Mouse (Mus musculus) adrenal gland, adult (tissue): Measurements from ENCODE around the gene Cldn7.

Experiments used
- DNase-seq, 2 experiments: peaks; one replicate each; pipeline ENCODE4 v3.0.0; 2022 to 2023; ENCODE audit warnings: low spot score in 1 of 2; ENCODE audit not compliant: inconsistent age in 2 of 2

Cldn7 gene

DNA sequence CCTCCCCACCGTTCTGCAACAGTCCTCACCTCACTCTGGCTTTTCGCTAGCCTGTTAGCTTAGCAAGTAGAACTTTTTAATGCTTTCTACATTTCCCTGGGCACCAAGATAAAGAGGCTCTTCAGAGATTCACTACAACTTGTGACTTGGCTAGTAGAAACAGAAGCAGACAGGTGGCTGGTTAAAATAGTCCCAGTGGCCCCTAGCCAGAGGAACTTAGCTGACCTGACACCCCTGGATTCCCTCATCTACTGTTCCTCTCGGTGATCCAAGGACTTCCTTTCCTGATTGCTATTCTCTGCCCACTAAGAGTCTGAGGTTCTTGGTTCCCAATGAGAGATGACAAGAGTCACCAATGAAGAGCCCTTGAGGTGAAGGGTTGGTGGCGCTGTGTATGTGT lies 18.8 kb downstream of the Cldn7 start:
- no peak for DNase-seq

DNA sequence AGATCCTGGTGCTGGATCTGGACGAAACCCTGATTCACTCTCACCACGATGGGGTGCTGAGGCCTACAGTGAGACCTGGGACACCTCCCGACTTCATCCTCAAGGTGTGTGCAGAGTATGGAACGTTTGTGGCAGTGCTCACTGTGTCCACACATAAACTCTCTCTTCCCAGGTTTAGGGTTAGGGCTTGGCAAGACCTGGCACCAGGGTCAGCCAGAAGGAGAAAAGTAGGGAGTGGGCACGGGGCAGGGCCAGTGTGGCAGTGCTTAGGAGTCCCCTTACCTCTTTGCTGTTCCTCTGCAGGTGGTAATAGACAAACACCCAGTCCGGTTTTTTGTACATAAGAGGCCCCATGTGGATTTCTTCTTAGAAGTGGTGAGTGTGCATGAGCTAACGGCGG lies 19.9 kb downstream of the Cldn7 start:
- DNase-seq, result no peak

DNA sequence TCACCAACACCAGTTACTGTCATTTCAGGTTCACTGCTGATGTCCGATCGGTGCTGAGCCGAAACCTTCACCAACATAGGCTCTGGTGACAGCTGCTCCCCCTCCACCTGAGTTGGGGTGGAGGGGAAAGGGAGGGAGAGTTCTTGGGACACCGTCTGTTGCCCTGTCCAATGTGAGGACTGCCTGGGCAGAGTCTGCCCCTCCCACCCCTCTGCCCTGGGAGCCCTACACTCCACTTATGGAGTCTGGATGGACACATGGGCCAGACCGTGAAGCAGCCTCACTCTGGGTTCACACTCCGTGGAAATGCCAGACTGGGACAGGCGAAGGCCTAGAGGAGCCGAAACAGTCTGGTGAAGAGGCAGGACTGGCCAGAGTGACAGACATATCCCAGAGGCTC lies 25.4 kb downstream of the Cldn7 start:
- peak in 1 of 2 experiments; percentile 54 for DNase-seq

DNA sequence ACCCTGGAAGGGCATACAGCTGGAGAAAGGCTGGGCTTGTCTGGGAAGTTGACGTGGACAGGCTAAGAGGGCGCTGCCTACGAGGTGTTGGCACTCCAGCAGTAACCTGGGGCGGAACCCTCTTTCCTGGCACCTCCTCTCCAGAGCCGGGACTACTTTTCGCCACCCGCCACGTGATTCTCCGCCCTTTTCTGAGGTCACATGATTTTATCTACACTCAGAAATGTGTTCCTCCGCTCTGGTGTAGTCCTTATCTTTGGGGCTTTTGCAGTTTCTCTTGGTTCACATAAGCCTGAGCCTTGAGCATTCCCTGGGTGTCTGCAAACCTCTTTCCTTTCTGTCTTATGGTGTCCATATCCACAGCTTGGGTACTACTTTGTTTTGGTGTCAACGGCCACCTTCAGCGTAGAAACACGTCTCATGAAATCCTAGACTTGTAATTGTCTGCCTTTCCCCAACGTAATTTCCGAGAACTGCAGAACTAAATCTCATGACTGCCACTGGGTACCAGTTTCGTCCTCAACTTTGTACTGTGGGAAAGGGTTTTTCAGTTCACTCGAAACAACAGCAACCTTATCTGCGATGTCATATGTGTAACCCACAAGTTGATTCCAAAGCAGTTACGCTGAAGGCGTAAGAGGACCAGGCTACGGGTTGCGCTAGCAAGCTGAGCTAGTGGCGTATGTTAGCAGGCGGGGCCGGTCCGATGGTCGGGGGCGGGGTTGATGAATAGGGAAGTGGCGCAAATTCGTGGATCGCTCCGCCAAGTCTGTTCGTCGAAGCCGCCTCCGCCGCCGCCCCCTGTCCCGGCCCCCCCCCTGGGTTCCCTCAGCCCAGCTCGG lies 26.5 kb downstream of the Cldn7 start, which contains the start of gene Gabarap:
Gene Gabarap (plus strand): TSS at position 294 of the 842 bp plus-strand sequence.
- peak; percentile 96 to 99 for DNase-seq

DNA sequence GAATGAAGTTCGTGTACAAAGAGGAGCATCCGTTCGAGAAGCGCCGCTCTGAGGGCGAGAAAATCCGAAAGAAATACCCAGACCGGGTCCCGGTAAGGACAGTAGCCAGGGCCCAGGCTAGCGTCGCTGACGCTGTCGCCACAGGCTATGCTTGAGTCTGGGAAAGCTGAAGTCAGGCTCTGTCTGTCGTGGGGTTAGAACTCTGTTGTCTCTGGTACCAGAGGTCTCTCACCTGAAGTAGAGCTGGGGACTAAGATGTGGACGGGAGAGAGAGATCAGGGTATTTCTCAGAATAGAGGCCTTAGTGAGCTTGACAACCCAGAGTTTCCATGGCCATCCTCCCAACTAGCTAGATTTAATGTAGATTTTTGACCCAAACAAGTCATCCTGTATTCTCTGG lies 27.1 kb downstream of the Cldn7 start:
- no peak for DNase-seq

DNA sequence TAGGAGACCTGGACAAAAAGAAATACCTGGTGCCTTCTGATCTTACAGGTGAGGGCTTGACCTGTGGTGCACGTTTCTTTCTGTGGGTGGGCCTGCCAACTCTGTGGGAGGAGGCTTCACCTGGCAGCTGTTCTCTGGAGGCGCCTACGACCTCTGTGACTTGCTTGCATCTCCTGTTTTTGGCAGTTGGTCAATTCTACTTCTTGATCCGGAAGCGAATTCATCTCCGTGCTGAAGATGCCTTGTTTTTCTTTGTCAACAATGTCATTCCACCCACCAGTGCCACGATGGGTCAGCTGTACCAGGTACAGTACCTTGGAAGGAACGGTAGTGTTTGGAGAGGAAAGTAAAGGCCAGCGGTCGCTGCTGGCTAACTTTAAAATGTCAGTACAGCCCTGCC lies 27.8 kb downstream of the Cldn7 start:
- DNase-seq, result peak in 1 of 2 experiments; percentile 73

DNA sequence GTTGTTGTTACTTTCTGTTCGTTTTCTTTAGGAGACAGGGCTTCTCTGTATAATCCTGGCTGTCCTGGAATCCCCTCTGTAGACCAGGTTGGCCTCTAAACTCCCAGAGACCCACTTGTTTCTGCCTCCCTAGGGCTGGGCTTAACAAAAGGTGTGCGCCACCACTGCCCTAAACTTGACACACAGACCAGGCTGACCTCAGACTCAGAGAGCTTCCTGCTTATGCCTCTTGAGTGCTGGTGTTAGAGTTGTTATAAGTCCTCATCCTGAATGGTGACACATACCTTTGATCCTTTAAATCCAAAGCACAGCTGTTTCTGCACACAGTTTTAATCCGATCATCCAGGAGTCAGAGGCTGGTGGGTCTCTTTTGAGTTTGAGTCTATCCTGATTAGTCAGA lies 28.4 kb downstream of the Cldn7 start:
- DNase-seq, result no peak

DNA sequence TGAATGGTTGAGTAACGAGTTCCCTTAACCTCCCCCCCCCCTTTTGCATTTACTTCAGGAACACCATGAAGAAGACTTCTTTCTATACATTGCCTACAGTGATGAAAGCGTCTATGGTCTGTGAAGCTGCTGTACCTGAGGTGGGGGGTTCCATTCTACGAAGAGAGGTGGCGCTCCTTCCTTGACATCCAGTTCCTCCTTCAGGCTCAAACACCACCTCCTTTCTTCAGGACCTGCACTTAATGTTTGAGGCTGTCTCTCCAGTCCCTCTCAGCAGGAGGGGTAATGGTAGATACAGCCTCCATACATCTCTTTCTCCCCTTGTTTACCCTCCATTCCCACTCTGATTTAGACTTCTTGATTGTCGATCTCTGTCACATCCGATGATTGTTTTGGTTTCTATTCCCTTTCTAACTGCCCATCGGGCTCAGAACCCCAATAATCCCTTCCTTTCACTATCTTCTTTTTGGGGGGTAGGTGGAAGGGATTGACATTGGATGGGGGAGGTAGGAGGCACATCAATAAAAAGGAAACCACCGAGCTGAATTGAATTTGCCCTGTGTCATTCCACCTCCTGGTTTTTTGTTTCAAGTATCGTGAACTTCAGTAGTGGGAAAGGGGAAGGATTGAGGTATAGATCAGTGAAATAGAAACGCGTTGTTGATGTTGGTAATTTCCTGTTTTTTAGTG lies 30.0 kb downstream of the Cldn7 start:
- DNase-seq, result peak in 1 of 2 experiments; percentile 54

DNA sequence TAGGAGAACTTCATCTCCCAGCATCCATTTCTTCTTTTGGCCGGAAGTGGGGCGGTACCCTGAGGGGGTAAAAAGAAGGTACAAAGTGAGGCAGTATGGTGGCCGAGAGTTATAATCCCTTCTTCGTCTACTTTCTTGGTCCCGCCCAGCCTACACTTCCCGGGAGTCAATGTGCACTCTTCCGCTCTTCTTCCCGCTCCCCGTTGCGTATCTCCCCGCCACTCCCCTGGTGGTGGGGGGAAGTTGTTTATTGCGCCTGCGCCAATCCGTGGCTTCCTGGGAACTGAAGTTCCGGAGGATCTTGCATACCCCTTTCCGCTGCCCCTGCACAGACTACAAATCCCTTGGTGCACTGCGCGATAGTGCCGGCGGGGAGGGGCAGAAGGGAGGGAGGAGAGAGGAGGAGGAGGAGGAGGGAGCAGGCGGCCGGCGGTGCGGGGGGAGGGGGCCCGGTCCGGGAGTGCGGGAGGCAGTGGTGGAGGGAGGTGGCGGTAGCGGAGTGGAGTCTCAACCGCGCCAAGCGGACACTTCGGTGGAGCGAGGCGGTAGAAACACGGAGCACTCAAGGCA lies 30.9 kb downstream of the Cldn7 start, which contains the start of gene Phf23:
Gene Phf23 (plus strand): TSS at position 387 of the 570 bp plus-strand sequence.
- peak; percentile 99 for DNase-seq

DNA sequence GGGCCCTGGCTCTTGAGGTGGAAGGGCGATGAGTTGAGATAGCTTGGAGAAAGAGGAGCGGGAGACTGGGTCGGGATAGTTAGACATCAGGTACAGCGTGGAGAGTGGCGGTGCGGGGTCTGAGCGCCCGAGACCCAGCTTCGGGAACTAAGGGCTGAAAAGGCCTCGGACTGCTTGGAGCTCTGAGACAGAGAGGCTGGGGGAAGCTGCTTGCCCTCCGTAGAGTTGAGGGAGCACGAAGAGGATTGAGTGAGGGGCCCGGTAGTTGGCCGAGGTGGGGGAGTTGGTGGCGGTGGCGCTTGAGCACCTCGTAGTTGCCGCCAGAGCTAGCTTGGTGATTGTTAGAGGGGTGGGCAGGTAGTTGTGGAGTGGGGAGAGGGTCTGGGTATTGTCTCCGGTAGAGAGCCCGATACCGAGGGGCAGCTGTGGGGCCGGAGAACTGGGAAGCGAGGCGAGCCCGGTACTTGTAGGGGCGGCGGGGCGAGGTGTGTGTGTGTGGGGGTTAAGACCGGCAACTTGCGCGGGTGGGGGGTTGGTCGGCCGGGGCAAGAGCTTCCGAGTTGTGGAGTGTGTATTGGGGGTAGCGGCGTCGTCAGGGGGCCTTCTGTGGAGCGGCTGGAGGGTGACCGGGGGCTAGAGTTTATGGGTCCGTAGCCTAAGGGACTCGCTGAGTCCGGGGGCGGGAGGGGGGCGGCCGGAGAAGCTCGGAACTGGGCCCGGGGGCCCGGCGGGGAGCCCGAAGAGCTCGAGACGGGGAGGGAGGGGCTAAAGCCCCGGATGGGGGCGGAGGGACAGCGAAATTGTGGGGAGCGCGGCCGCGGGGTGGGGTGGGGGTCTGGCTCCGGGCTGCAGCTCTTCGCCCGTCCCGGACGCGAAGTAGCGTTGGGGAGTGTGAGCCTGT lies 31.8 kb downstream of the Cldn7 start:
- DNase-seq, result peak; percentile 69 to 86

DNA sequence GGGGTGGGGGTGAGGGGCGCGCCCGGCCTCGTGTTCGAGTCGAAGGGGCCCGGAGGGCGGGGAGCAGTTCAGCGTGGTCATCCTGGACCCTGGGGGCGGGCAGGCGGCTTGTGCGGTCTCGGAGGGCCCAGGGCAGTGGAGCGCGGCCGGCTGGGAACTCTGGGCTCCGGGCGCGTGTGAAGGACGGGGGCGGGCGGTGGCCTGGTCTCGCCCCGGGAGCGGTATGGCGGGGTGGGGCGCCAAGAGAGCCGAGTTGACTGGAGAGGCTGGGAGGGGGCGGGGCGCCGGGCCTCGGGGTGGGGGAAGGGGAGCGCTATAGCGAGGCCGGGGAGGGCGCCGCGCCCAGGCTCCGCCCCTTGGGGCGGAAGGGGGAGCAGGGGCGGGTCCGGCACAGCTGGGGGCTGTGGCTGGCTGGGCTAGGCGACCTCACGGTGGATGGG lies 32.5 kb downstream of the Cldn7 start:
- peak; percentile 92 to 96 for DNase-seq

DNA sequence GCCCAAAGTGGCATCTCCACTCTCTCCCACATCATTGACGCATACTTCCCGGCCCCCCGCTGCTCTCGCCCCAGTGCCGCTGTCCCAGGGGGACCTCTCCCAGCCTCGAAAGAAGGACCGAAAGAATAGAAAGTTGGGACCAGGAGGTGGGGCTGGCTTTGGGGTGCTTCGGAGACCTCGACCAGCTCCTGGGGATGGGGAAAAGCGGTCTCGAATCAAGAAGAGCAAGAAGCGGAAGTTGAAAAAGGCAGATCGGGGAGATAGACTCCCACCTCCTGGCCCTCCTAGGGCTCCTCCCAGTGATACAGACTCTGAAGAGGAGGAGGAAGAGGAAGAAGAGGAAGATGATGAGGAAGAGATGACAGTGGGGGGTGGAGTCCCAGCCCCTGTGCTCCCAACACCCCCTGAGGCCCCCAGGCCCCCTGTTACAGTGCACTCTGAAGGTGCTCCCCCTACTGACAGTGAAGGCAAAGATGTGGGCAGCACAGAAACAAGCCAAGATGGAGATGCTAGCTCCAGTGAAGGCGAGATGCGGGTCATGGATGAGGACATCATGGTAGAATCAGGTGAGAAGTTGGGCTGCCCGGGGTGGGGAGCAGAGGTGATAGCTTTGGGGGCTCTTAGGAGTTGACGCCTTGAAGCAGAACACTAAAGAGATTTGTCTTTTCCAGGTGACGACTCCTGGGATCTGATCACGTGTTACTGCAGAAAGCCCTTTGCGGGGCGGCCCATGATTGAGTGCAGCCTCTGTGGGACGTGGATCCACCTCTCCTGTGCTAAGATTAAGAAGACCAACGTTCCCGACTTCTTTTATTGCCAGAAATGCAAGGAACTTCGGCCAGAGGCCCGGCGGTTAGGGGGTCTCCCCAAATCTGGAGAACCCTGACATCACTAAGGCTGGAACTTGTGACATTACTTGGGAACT lies 34.2 kb downstream of the Cldn7 start:
- DNase-seq, result peak; percentile 52 to 69

DNA sequence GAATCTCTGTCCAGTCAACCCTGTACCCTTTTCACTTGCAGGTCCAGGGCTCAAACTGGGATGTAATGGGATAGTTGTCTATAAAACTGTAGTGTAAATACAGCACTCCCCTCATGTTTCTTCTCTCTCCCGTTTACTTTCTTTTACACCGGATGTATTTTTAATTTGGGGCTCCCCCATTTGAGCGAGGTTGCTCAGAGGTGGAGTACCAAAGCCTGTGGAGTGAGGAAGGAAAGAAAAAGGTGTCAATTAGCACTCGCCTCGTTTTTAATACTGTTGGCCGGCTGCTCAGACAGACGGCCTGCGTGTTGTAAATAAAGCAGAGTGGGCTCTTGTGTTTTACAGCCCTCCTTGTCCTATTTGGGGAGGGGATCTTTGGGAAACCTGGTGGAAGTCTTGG lies 35.1 kb downstream of the Cldn7 start:
- peak in 1 of 2 experiments; percentile 47 for DNase-seq

DNA sequence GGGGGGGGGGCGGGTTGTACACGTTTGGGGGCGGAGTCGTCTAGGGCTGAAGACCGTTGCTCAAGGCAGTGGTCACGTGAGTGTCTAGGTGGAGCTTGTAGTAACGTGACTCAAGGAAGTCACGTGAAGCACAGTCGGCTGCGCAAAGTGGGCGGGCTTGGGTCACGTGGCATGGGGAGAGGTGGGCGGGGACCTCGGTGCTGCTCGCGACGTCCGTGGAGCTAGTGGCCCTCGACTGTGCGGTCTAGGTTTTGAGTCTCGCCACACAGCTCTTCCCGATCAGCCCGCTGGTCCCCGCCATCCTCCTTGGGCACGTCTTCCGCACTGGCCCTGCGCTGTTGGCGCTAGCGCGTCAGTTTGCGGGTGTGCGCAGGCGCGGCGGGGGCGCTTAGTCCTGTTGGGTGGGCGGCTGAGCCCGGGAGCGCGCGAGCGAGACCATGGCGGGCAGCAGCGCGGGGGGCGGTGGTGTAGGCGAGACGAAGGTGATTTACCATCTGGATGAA lies 35.9 kb downstream of the Cldn7 start, which contains the start of gene Dvl2:
Gene Dvl2 (plus strand): TSS at position 200 of the 503 bp plus-strand sequence.
- peak; percentile 93 to 97 for DNase-seq

DNA sequence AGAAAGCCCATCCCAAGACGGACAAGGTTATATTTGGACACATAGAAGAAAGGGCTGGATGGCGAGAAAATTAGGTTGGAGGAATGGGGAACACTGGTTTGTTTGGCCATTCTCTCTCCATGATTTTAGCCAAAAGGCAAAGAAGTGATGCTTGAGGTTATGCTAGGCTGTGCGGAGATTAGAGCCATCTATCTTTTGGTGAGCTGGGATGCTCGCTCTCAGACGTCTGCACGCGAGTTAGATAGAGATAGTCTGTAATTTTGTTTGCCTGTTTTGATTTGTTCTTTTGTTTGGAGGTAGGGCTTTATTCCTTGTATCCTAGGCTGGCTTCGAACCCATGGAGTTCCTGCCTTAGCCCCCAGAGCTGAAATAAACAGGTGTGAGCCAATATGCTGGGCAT lies 36.6 kb downstream of the Cldn7 start:
- no peak for DNase-seq

DNA sequence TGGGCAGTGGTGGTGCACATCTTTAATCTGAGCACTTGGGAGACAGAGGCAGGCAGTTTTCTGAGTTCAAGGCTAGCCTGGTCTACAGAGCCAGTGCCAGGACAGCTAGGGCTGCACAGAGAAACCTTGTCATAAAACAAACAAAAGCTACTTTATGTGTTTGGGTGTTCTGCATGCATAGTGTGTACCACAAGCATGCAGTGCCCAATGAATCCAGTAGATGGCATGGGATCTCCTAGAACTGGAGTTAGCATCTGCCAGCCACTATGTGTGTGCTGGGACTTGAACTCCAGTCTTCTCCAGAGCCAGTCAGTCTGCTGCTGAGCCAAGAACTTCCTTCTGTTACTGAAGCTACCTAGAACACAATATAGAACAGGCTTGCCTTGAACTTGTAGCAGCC lies 37.3 kb downstream of the Cldn7 start:
- peak in 1 of 2 experiments; percentile 69 for DNase-seq

DNA sequence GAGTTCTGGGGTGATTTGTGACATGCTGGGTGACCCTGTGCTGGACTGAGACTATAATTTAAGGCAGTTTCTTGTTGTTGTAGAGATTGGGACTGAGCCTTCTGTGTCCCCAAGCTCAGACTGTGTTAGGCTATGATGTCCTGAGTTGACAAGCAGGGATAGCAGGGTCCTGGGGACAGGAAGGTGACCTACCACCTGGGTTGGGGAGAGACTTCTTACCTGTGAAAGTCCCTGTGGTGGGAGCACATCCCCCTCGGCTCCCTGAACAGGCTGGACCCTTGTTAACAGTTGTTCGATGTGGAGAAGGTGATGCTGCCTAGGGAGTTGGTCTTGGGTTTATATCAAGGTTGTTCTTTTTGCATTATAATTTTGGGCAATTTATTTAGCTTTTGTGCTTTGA lies 37.9 kb downstream of the Cldn7 start:
- DNase-seq, result no peak

DNA sequence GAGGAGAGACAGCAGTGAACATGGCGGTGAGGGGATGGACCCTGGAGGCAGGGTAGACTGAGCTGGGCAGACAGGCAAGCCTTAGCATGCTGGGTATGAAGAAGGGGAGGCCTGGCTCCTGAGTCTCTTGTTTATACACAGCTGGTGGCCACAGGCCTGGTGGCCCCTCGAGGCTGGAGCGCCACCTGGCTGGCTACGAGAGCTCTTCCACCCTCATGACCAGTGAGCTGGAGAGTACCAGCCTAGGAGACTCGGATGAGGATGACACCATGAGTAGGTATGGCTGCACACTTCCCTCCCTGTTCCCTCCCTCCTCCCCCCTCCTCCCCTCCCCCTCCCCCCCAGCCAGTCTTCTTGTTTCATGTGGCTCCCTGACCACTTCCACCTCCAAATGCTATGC lies 40.9 kb downstream of the Cldn7 start:
- DNase-seq, result no peak

DNA sequence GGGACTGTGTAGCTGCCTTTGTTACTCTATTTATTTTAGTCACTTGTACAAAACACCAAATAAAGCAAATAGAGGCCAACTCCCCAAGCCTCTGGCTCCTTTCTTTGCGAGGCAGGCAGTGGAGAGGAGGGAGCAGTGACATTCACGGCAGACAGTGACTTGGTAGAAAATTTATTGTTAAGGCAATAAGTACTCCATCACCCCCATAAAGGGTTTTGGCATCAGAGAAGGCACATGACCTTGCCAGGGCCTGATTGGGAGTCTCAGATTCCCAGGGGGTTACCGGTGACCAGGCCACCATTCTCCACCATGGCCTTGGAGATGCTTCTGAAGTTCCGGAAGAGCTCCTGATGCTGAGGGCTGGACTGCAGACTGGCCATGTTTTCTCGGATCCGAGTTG lies 45.5 kb downstream of the Cldn7 start:
- peak in 1 of 2 experiments; percentile 62 for DNase-seq
